Mouse (Mus musculus) heart, embryonic 15.5 days (tissue): ENCODE measurements around the gene Clec16a. TPM values are rescaled to one million over a fixed set of nuclear protein-coding genes. Genes with fewer than 3 reads are reported as not detected.

Experiments
- ATAC-seq: fragments of 200-750 bp; cut with Nextera tagmentation; replicated peaks from 2 replicates; pipeline ENCODE4 v1.8.0; 2017; ENCODE audit warnings: low read depth, moderate TSS enrichment; ENCODE audit not compliant: insufficient number of reproducible peaks, insufficient read depth, low FRiP score
- H3K27ac ChIP-seq: fragments of 300-500 bp; sonication (generic); 2 replicates; pipeline ENCODE4 v1.5.1; 2015; ENCODE audit warnings: mild to moderate bottlenecking, inconsistent platforms
- H3K27me3 ChIP-seq: fragments of 300-500 bp; sonication (generic); 2 replicates; pipeline ENCODE4 v1.6.1; 2015; ENCODE audit warnings: inconsistent platforms
- H3K36me3 ChIP-seq: fragments of 300-500 bp; sonication (generic); 2 replicates; pipeline ENCODE4 v1.6.1; 2015; ENCODE audit warnings: mild to moderate bottlenecking, inconsistent platforms
- H3K4me1 ChIP-seq: fragments of 300-500 bp; sonication (generic); replicated peaks from 2 replicates; pipeline ENCODE4 v1.6.1; 2015; ENCODE audit warnings: inconsistent platforms
- H3K4me2 ChIP-seq: fragments of 300-500 bp; sonication (generic); 2 replicates; pipeline ENCODE4 v1.6.1; 2015; ENCODE audit warnings: inconsistent platforms, mild to moderate bottlenecking, moderate library complexity
- H3K4me3 ChIP-seq: fragments of 300-500 bp; sonication (generic); 2 replicates; pipeline ENCODE4 v1.5.1; 2015; ENCODE audit warnings: mild to moderate bottlenecking, inconsistent platforms
- H3K9ac ChIP-seq: fragments of 300-500 bp; sonication (generic); 2 replicates; pipeline ENCODE4 v1.6.1; 2015; ENCODE audit warnings: mild to moderate bottlenecking, inconsistent platforms
- H3K9me3 ChIP-seq: fragments of 300-500 bp; sonication (generic); replicated peaks from 2 replicates; pipeline ENCODE4 v1.6.1; 2016; ENCODE audit warnings: inconsistent platforms
- WGBS: fragments of 180-500 bp; shearing (Covaris S2); methylation state at CpG from one replicate; pipeline ENCODE4 v1.1.7; 2015; ENCODE audit warnings: mixed read lengths; 5-methylcytosine and 5-hydroxymethylcytosine counted together
- polyA plus RNA-seq: library from polyadenylated mRNA; unstranded; fragments of >200 nt; fragmentation: Nextera tagmentation; extraction: Ambion mirVana; gene quantifications from 2 replicates; pipeline ENCODE4 v1.2.1, GENCODE M21; 2015

The Clec16a gene
- polyA plus RNA-seq, result 29.9 and 30.4 TPM in 2 replicates

DNA sequence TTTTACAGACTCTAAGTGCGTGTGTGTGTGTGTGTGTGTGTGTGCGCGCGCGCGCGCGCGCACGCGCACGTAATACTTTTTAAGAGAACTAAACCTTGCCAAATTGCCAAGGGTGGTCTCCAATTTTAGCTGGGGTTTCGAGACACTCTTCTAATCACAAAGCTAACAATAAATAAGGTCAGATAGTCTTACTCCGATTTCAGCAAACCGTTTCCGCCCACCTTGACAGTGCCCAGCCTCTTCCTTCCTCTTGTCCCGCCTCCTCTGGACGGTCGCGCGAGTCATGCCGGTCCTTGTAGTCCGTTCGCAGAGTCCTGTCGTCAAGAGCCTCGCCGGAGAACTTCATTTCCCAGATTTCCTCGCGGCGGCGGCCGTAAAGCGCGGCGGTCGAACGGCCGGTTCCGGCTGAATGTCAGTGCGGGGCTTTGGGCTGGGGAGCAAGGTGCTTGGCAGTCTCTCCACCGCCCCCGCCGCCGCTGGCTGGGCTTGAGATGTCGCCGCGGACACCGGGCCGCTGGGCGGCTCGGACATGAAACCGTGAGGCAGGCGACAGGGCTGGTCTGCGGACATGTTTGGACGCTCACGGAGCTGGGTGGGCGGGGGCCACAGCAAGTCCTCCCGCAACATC is at the start of gene Clec16a:
Gene Clec16a, plus strand, starts transcription at position 345 of the 628 bp plus-strand sequence.
- Histone ChIP-seq H3K27me3 (no peaks in the 10 kb centered on the region), H3K4me1 (peaks cover 38% of the 10 kb centered on the region), H3K4me3 (peak within 1 kb of the TSS; percentile 94), H3K36me3 (no peaks in the 10 kb centered on the region), H3K9me3 (no peaks in the 10 kb centered on the region), H3K4me2 (peak within 1 kb of the TSS; percentile 89), H3K27ac (peak within 1 kb of the TSS; percentile 84), H3K9ac (peak within 1 kb of the TSS; percentile 93)
- peak; percentile 87 for ATAC-seq
- 0% methylated on average over 58 of the region's 58 CpGs for WGBS

DNA sequence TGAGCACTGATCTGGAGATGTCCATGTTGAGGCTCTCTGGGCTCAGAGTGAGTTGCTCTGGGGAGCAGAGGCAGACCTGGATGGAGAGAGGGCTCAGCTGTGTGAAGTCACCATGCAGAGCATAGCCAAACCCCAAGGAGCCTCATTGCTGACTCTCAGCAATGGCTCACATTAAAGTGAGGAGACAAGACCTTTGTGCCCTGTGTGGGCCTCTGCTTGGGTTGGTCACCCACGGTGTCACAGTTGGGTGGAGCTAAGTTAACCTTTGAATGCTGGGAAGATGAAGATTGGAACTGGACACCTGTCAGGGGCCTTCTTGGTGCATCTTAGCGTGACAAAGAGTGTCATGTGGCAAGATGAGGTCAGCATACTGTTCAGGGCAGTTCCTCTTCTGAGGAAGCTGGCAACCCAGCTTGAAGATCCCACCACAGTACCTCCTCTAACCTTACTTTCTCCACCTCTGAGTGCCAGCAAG is 49.3 kb upstream of the Clec16a start:
- 57% methylated on average over 2 of the region's 2 CpGs for whole genome bisulfite sequencing
- no peaks in the 10 kb centered on the region; the same call in 1 of the 2 replicates for H3K4me1 ChIP-seq
- no peak overlapping the region for H3K4me2 ChIP-seq
- no peak overlapping the region for H3K9ac ChIP-seq
- no peak overlapping the region for H3K27ac ChIP-seq
- H3K9me3 ChIP-seq, result no peaks in the 10 kb centered on the region
- no peak for ATAC-seq
- H3K4me3 ChIP-seq, result no peak overlapping the region
- no peaks in the 10 kb centered on the region for H3K36me3 ChIP-seq
- H3K27me3 ChIP-seq, result peaks cover 21% of the 10 kb centered on the region

DNA sequence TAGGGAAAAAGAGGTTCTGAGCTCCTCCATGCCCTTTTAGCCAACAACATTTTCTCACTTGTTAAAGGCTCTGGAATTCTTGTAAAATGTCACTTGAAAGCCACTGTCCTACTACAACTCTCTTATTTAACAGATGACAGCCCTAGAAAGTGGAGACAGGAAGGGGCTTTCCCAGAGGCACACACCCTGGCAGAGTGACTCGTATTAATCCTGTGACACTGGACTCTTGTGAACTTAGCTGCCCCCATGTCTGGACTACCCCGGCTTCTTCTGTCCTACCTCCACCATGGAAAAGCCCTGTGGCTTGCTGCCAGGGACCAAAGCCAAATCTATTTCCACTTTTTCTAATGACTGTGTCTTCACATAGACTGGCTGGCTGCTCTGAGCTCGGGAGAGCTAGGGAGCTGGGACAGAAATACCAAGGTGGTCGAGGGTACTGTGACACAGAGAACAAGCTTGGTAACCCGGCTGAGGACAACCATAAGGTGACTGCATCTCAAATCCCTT is 47.0 kb upstream of the Clec16a start:
- Histone ChIP-seq H3K4me3 (no peak overlapping the region), H3K4me1 (no peaks in the 10 kb centered on the region; the same call in 1 of the 2 replicates), H3K27me3 (peaks cover 26% of the 10 kb centered on the region), H3K4me2 (no peak overlapping the region), H3K27ac (no peak overlapping the region), H3K9ac (no peak overlapping the region), H3K9me3 (no peaks in the 10 kb centered on the region), H3K36me3 (no peaks in the 10 kb centered on the region)
- 35% methylated on average over 5 of the region's 5 CpGs for WGBS
- no peak for ATAC-seq

DNA sequence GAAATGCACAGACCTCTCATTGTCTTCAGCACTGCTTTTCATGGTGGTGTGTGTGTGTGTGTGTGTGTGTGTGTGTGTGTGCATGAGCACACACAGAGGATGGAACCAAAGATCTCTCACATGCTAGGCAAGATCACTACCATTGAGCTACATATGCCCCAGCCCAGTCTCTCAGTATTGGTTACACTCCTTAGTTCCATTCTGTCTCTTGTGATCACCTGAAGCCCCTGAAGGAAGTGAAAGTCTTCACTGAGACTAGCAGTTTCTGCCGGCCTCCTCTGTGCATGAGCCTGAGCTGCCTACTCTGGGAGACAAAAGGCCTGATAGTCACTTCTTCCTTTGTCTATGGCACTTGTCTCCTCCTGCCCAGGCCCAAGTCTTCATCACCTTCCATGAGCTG is 46.0 kb upstream of the Clec16a start:
- 64% methylated on average over 1 of the region's 1 CpGs for WGBS
- Histone ChIP-seq H3K27me3 (peaks cover 23% of the 10 kb centered on the region), H3K27ac (no peak overlapping the region)

DNA sequence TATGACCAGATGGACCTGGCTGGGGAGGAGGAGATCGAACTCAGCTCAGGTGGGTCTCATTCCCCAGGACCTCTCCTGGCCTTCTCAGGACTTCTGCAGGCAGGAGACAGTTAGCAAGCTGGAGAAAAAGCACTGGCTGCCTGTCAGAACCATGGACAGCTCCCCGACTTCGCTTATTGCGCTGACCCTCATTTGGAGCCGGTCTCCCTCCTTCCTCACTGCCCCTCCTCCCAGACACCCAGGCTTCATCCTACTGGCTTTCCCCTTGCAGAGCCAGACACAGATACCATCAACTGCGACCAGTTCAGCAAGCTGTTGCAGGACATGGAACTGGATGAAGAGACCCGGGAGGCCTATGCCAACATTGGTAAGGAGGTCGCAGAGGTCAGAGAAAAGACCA is 43.3 kb upstream of the Clec16a start:
- Histone ChIP-seq H3K9ac (no peak overlapping the region), H3K4me3 (no peak overlapping the region), H3K9me3 (no peaks in the 10 kb centered on the region), H3K27ac (no peak overlapping the region), H3K27me3 (peaks cover 21% of the 10 kb centered on the region), H3K36me3 (no peaks in the 10 kb centered on the region), H3K4me1 (no peaks in the 10 kb centered on the region; the same call in 1 of the 2 replicates), H3K4me2 (no peak overlapping the region)
- 16% methylated on average over 8 of the region's 8 CpGs for WGBS
- no peak for ATAC-seq

More for the DNA sequence above, 46.0 kb upstream of the Clec16a start:
- no peaks in the 10 kb centered on the region for H3K9me3 ChIP-seq
- no peak overlapping the region for H3K9ac ChIP-seq
- no peaks in the 10 kb centered on the region for H3K36me3 ChIP-seq
- ATAC-seq, result no peak
- H3K4me2 ChIP-seq, result no peak overlapping the region
- no peaks in the 10 kb centered on the region; the same call in 1 of the 2 replicates for H3K4me1 ChIP-seq
- H3K4me3 ChIP-seq, result no peak overlapping the region

DNA sequence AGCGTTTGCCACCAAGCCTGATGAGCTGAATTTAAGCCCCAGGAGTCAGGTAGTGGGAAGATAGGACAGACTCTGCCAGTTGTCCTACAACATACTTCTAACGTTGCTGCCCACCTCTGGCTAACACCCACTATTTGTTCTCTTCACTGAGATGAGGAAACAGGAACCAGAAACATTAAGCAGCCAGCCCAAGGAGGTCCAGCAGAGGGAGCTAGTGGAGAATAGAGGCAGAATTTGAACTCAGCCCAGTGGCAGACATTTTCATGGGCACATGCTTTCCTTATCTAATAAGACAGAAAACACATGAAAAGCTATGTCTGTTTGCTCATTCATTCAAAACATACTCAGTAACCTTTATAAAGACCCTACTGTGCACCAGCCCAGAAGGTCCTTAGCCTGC is 42.1 kb upstream of the Clec16a start:
- Histone ChIP-seq H3K36me3 (no peaks in the 10 kb centered on the region), H3K4me1 (no peaks in the 10 kb centered on the region; the same call in 1 of the 2 replicates), H3K27me3 (peaks cover 21% of the 10 kb centered on the region), H3K4me2 (no peak overlapping the region), H3K27ac (no peak overlapping the region), H3K4me3 (no peak overlapping the region), H3K9me3 (no peaks in the 10 kb centered on the region), H3K9ac (no peak overlapping the region)
- no peak for ATAC-seq
- WGBS, result 59% methylated on average over 2 of the region's 2 CpGs

DNA sequence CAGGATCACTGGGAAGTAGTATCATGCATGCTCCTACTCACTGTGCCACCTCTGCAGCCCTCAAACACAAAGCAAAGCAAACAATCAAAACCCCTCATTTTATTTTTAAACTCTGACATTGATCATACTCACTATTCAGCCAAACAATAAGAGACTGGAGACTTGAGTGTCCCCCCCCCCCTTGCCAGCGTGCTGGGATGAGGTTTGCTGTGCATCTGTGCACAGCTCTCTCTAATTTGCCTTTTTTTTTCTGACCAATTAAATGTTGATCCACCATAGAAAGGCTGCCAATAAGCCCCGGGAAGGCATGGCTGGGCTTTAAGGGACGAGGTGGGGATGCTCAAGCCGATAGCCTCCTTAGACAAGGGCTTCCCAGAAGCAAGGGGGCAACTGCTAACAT is 37.7 kb upstream of the Clec16a start:
- Histone ChIP-seq H3K27ac (no peak overlapping the region), H3K4me1 (0 out of 2 replicates have a peak, but pooled peaks cover 3% of the 10 kb centered on the region), H3K36me3 (no peaks in the 10 kb centered on the region), H3K4me2 (no peak overlapping the region), H3K4me3 (no peak overlapping the region), H3K9me3 (no peaks in the 10 kb centered on the region), H3K27me3 (peaks cover 12% of the 10 kb centered on the region; the same call in 1 of the 2 replicates), H3K9ac (no peak overlapping the region)
- 65% methylated on average over 4 of the region's 4 CpGs for WGBS
- no peak for ATAC-seq

DNA sequence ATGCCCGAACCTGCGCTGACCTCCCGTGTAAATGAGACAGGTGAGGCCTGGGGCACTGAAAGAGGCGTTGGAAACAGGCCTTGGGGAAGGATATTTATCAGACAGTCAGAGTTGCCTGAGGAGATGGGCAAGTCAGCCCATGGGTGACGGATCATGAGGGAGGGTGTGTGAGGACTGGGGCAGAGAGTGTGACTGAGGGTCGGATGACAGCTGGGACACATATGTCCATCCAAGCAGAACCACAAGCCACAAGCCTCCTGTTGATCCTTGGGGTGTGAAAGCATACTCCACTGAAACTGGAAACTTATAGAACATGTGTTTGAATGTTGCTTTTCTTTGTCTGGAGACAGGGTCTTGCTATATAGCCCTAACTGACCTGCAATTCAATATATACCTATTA is 36.4 kb upstream of the Clec16a start:
- ATAC-seq, result no peak
- H3K27ac ChIP-seq, result no peak overlapping the region
- 59% methylated on average over 6 of the region's 6 CpGs for WGBS
- peaks cover 9% of the 10 kb centered on the region; the same call in 1 of the 2 replicates for H3K27me3 ChIP-seq
- no peak overlapping the region for H3K9ac ChIP-seq
- H3K36me3 ChIP-seq, result no peaks in the 10 kb centered on the region
- no peaks in the 10 kb centered on the region for H3K9me3 ChIP-seq
- no peak overlapping the region for H3K4me2 ChIP-seq
- H3K4me3 ChIP-seq, result no peak overlapping the region
- 0 out of 2 replicates have a peak, but pooled peaks cover 3% of the 10 kb centered on the region for H3K4me1 ChIP-seq

DNA sequence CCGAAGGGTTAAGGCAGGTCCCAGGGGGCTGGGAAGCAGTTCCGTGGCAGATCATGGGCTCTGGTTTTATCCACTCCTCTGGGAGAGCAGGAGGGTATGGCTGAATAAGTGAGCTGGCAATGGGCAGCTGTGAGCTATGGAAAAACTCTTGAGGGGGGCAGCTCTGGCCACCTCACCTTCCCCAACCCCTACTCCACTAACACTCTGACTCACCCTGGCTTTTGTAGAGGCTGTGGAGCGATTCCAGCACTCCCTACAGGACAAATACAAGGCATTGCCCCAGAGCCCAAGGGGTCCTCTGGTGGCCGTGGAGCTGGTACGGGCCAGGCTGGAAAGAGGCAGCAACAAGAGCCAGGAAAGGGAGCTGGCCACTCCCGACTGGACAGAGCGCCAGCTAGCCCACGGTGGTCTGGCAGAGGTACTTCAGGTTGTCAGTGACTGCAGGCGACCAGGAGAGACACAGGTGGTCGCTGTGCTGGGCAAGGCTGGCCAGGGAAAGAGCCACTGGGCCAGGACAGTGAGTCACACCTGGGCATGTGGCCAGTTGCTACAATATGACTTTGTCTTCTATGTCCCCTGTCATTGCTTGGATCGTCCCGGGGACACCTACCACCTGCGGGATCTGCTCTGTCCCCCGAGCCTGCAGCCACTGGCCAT is 34.5 kb upstream of the Clec16a start:
- no peak overlapping the region for H3K9ac ChIP-seq
- no peaks in the 10 kb centered on the region for H3K36me3 ChIP-seq
- H3K4me3 ChIP-seq, result no peak overlapping the region
- no peaks in the 10 kb centered on the region for H3K9me3 ChIP-seq
- 47% methylated on average over 14 of the region's 14 CpGs for WGBS
- H3K27me3 ChIP-seq, result peaks cover 9% of the 10 kb centered on the region; the same call in 1 of the 2 replicates
- no peak for ATAC-seq
- H3K4me1 ChIP-seq, result 0 out of 2 replicates have a peak, but pooled peaks cover 3% of the 10 kb centered on the region
- H3K4me2 ChIP-seq, result no peak overlapping the region
- H3K27ac ChIP-seq, result no peak overlapping the region

DNA sequence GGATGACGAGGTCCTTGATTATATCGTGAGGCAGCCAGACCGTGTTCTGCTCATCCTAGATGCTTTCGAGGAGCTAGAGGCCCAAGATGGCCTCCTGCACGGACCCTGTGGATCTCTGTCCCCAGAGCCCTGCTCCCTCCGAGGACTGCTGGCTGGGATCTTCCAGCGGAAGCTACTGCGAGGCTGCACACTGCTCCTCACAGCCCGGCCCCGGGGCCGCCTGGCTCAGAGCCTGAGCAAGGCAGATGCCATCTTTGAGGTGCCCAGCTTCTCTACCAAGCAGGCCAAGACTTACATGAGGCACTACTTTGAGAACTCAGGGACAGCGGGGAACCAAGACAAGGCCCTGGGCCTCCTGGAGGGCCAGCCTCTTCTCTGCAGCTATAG is 34.0 kb upstream of the Clec16a start:
- Histone ChIP-seq H3K27ac (no peak overlapping the region), H3K36me3 (no peaks in the 10 kb centered on the region), H3K9me3 (no peaks in the 10 kb centered on the region), H3K4me2 (no peak overlapping the region), H3K27me3 (peaks cover 5% of the 10 kb centered on the region; the same call in 1 of the 2 replicates), H3K4me1 (0 out of 2 replicates have a peak, but pooled peaks cover 3% of the 10 kb centered on the region), H3K4me3 (no peak overlapping the region), H3K9ac (no peak overlapping the region)
- ATAC-seq, result no peak
- WGBS, result 73% methylated on average over 12 of the region's 12 CpGs

DNA sequence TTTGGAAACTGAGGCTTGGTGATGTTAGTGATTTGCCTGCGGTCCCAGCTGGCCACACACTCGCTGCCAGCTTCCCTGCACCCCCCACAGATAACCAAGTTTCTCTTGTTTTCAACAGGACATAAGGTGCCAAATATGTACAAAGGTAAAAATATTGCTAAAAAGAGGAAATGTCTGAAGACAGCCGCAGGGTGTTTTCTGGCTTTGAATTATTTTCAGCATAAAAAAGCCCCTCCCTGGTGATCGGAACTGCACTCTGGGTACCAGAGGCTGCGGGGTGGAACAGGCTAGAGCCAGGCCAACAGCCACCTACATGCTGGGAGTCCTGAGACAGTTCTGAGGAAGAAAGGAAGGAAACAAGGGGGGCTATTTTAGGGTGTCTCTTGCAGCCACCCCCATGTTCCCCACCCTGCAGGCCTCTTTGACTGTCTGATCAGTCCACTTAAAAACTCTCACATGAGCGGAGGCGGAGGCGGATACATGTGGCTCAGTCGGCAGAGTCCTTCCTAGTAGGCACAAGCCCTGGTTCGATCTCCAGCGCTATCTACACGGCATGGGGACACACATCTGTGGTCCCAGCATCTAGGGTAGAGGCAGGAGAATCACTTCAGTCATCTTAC is 29.1 kb upstream of the Clec16a start:
- H3K9me3 ChIP-seq, result no peaks in the 10 kb centered on the region
- H3K4me2 ChIP-seq, result no peak overlapping the region

More for the DNA sequence above, 29.1 kb upstream of the Clec16a start:
- no peaks in the 10 kb centered on the region for H3K36me3 ChIP-seq
- 82% methylated on average over 12 of the region's 12 CpGs for WGBS
- H3K27me3 ChIP-seq, result no peaks in the 10 kb centered on the region
- no peak for ATAC-seq
- no peak overlapping the region for H3K4me3 ChIP-seq
- no peak overlapping the region for H3K27ac ChIP-seq
- H3K9ac ChIP-seq, result no peak overlapping the region
- H3K4me1 ChIP-seq, result no peaks in the 10 kb centered on the region
